ENCODE assay signal across 19 mouse cellular contexts in the genomic region with DNA sequence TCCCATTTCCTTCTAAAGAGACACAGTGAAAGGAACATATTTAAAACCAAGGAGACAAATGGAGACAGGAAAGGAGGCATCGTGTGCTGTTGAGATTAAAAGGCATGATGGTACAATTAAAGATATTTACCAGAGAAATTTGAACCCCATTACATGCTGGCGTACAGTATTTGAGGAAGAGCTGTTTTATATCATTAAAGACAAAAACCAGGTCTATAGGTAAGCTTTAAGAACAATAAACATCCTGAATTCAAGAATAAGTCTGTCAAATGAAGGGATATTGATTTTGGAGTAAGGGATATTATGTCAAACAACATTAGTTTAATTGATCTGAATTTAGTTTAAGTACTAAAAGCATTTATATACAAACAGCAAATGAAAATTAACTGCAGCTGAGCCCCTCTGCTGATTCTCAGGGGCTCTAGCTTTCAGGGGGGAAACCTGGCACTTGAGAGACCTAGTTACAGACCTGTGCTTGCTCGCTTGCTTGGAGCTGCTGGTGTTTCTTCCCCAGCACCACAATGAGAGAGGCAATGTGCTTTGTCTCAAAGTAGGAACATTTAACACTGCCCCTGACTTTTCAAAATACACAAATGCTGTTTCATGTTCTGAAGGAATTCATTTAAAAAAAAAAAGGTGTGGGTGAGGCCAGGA.
DNase-seq lines count a peak whose midpoint lies in the region; ATAC-seq and TF ChIP-seq lines count a peak whose summit lies in the region.
"Had no signal": no experiment of that assay in that cellular context is flagged by ENCODE, and none has a peak within 500 bp of the region (broad histone marks: within the 10 kb centered on the region; RNA-seq: fewer than 3 reads in every experiment).

No protein-coding gene starts in this region.

- 0 out of 2 replicates have a peak, but pooled peaks have one; percentile 31 for ATAC-seq in kidney, embryonic 16.5 days (ENCODE audit: low FRiP score, low TSS enrichment)
- no peak for ATAC-seq in embryonic facial prominence, embryonic 11.5 days (replicated peaks; ENCODE audit: insufficient number of reproducible peaks, low FRiP score, low TSS enrichment, low read depth)
- ATAC-seq in intestine, embryonic 15.5 days = peak; percentile 71
- ATAC-seq: forebrain, postnatal 0 days had no signal

- no peaks in the 10 kb centered on the region for H3K27me3 ChIP-seq in kidney, embryonic 16.5 days (ENCODE audit: insufficient read depth, low read length)
- H3K27me3 ChIP-seq in embryonic facial prominence, embryonic 11.5 days (ENCODE audit: control insufficient read depth, insufficient read depth, low read length) = no peaks in the 10 kb centered on the region
- H3K27me3 ChIP-seq in intestine, embryonic 15.5 days (replicated peaks) = no peaks in the 10 kb centered on the region
- no peaks in the 10 kb centered on the region for H3K27me3 ChIP-seq in thymus, adult 2 months (ENCODE audit: control insufficient read depth, insufficient read depth, low read length)
- H3K27me3 ChIP-seq: embryonic facial prominence, embryonic 12.5 days; forebrain, embryonic 13.5 days; heart, embryonic 15.5 days had no signal

- no peaks in the 10 kb centered on the region for H3K36me3 ChIP-seq in kidney, embryonic 16.5 days (ENCODE audit: insufficient read depth, low read length)
- no peaks in the 10 kb centered on the region for H3K36me3 ChIP-seq in embryonic facial prominence, embryonic 11.5 days (replicated peaks; ENCODE audit: control insufficient read depth, insufficient read depth, low read depth, low read length)
- no peaks in the 10 kb centered on the region for H3K36me3 ChIP-seq in intestine, embryonic 15.5 days
- no peaks in the 10 kb centered on the region for H3K36me3 ChIP-seq in thymus, adult 2 months (ENCODE audit: control insufficient read depth, insufficient read depth, low read length)
- H3K36me3 ChIP-seq: embryonic facial prominence, embryonic 12.5 days; heart, embryonic 15.5 days had no signal

- H3K4me3 ChIP-seq in kidney, embryonic 16.5 days (ENCODE audit: low read length) = no peak overlapping the region
- no peak overlapping the region for H3K4me3 ChIP-seq in embryonic facial prominence, embryonic 11.5 days (ENCODE audit: low read depth, low read length)
- H3K4me3 ChIP-seq in intestine, embryonic 15.5 days (replicated peaks) = no peak overlapping the region
- H3K4me3 ChIP-seq in thymus, adult 2 months (ENCODE audit: control insufficient read depth, insufficient read depth, low read length) = no peak overlapping the region
- H3K4me3 ChIP-seq: embryonic facial prominence, embryonic 12.5 days; forebrain, embryonic 13.5 days; heart, adult 2 months; heart, embryonic 15.5 days had no signal

- H3K4me2 ChIP-seq in kidney, embryonic 16.5 days (replicated peaks; ENCODE audit: low read depth, low read length) = no peak overlapping the region
- no peak overlapping the region for H3K4me2 ChIP-seq in embryonic facial prominence, embryonic 11.5 days (ENCODE audit: low read depth, low read length)
- H3K4me2 ChIP-seq in intestine, embryonic 15.5 days (replicated peaks) = no peak overlapping the region
- H3K4me2 ChIP-seq: embryonic facial prominence, embryonic 12.5 days; forebrain, embryonic 13.5 days; heart, embryonic 11.5 days; heart, embryonic 15.5 days; hindbrain, embryonic 14.5 days had no signal

- no peak overlapping the region for H3K9ac ChIP-seq in kidney, embryonic 16.5 days (replicated peaks; ENCODE audit: low read length)
- H3K9ac ChIP-seq in embryonic facial prominence, embryonic 11.5 days (replicated peaks; ENCODE audit: low read length) = no peak overlapping the region
- H3K9ac ChIP-seq in intestine, embryonic 15.5 days = no peak overlapping the region
- H3K9ac ChIP-seq: embryonic facial prominence, embryonic 12.5 days; forebrain, embryonic 13.5 days; forebrain, postnatal 0 days; heart, embryonic 15.5 days; hindbrain, embryonic 14.5 days had no signal

- no peaks in the 10 kb centered on the region for H3K9me3 ChIP-seq in kidney, embryonic 16.5 days (ENCODE audit: low read length)
- no peaks in the 10 kb centered on the region for H3K9me3 ChIP-seq in embryonic facial prominence, embryonic 11.5 days (replicated peaks; ENCODE audit: control insufficient read depth, low read length)
- H3K9me3 ChIP-seq in intestine, embryonic 15.5 days = no peaks in the 10 kb centered on the region
- H3K9me3 ChIP-seq: embryonic facial prominence, embryonic 12.5 days; forebrain, embryonic 13.5 days; heart, embryonic 15.5 days had no signal

- peaks cover 12% of the 10 kb centered on the region; the same call in 1 of the 2 replicates for H3K4me1 ChIP-seq in kidney, embryonic 16.5 days (ENCODE audit: insufficient read depth, low read length)
- H3K4me1 ChIP-seq in embryonic facial prominence, embryonic 11.5 days (ENCODE audit: control insufficient read depth, insufficient read depth, low read length) = peaks cover 4% of the 10 kb centered on the region
- no peaks in the 10 kb centered on the region for H3K4me1 ChIP-seq in intestine, embryonic 15.5 days (replicated peaks)
- H3K4me1 ChIP-seq in thymus, adult 2 months (replicated peaks; ENCODE audit: control insufficient read depth, insufficient read depth, low read length) = no peaks in the 10 kb centered on the region
- H3K4me1 ChIP-seq: heart, embryonic 15.5 days had no signal

- DNase-seq in kidney, postnatal 36 days = no peak
- DNase-seq in embryonic facial prominence, embryonic 11.5 days (ENCODE audit: low spot score) = peak; percentile 57
- DNase-seq in thymus, adult 2 months = no peak
- DNase-seq in thymus, postnatal 14 days = no peak
- DNase-seq: adrenal gland, adult 2 months; adrenal gland, postnatal 36 days; cerebellum, adult 2 months; cerebellum, postnatal 10 days; forebrain, postnatal 0 days; gastrocnemius, postnatal 14 days; heart, adult 2 months; heart, postnatal 14 days had no signal

- TF ChIP-seq POLR2A in thymus, adult 2 months (IDR thresholded peaks at IDR 0.05; ENCODE audit: control insufficient read depth, extremely low read depth, insufficient read depth, low read length, poor library complexity) = no peak

- WGBS in kidney, embryonic 16.5 days = 38% methylated on average over 3 of the region's 3 CpGs
- 39% methylated on average over 3 of the region's 3 CpGs for WGBS in embryonic facial prominence, embryonic 11.5 days
- 40% methylated on average over 3 of the region's 3 CpGs for WGBS in intestine, embryonic 15.5 days
- WGBS in thymus, adult 2 months = 78% methylated on average over 3 of the region's 3 CpGs

- H3K27ac ChIP-seq in kidney, embryonic 16.5 days (ENCODE audit: low read length) = no peak overlapping the region
- no peak overlapping the region for H3K27ac ChIP-seq in embryonic facial prominence, embryonic 11.5 days (replicated peaks; ENCODE audit: low read depth, low read length)
- H3K27ac ChIP-seq in intestine, embryonic 15.5 days = no peak overlapping the region
- no peak overlapping the region for H3K27ac ChIP-seq in thymus, adult 2 months (ENCODE audit: control insufficient read depth, insufficient read depth, low read length)
- H3K27ac ChIP-seq: embryonic facial prominence, embryonic 12.5 days; forebrain, embryonic 13.5 days; heart, adult 2 months; heart, embryonic 15.5 days; hindbrain, embryonic 14.5 days had no signal

- no peak for TF ChIP-seq CTCF in thymus, adult 2 months (IDR thresholded peaks at IDR 0.05; ENCODE audit: borderline replicate concordance, control insufficient read depth, extremely low read depth, insufficient read depth, low read length, poor library complexity)
